Mouse (Mus musculus): ENCODE results near the gene Dhrs2.

Dhrs2 gene

GRCm38 (mm10) chr14:55221707-55222106, at the start of gene Dhrs2:
Gene Dhrs2, plus strand, starts transcription at chr14:55222007.
- no peak for DNase-seq (ENCODE audit: low spot score)

- DNase-seq (ENCODE audit: low spot score): no peak
Measured at GRCm38 (mm10) chr14:55174164-55174563, 47.6 kb upstream of the Dhrs2 start.

- peak; percentile 3 for DNase-seq (ENCODE audit: low spot score)
Measured at GRCm38 (mm10) chr14:55177274-55177673, 44.5 kb upstream of the Dhrs2 start.

- DNase-seq (ENCODE audit: low spot score): no peak
Measured at GRCm38 (mm10) chr14:55180951-55181350, 40.9 kb upstream of the Dhrs2 start.

GRCm38 (mm10) chr14:55183231-55183630, 38.6 kb upstream of the Dhrs2 start:
- no peak for DNase-seq (ENCODE audit: low spot score)

- DNase-seq (ENCODE audit: low spot score): no peak
Measured at GRCm38 (mm10) chr14:55184640-55185145, 37.1 kb upstream of the Dhrs2 start.

GRCm38 (mm10) chr14:55188491-55188890, 33.3 kb upstream of the Dhrs2 start:
- no peak for DNase-seq (ENCODE audit: low spot score)

GRCm38 (mm10) chr14:55189351-55189769, 32.4 kb upstream of the Dhrs2 start:
- DNase-seq (ENCODE audit: low spot score): no peak

GRCm38 (mm10) chr14:55193354-55193753, 28.5 kb upstream of the Dhrs2 start:
- DNase-seq (ENCODE audit: low spot score): peak; percentile 2

- DNase-seq (ENCODE audit: low spot score): peak; percentile 9
Measured at GRCm38 (mm10) chr14:55193876-55194635, 27.8 kb upstream of the Dhrs2 start.

- no peak for DNase-seq (ENCODE audit: low spot score)
Measured at GRCm38 (mm10) chr14:55194786-55195185, 27.0 kb upstream of the Dhrs2 start.

- DNase-seq (ENCODE audit: low spot score): no peak
Measured at GRCm38 (mm10) chr14:55197121-55197520, 24.7 kb upstream of the Dhrs2 start.

- DNase-seq (ENCODE audit: low spot score): no peak
Measured at GRCm38 (mm10) chr14:55198187-55198586, 23.6 kb upstream of the Dhrs2 start.

- no peak for DNase-seq (ENCODE audit: low spot score)
Measured at GRCm38 (mm10) chr14:55204544-55204943, 17.3 kb upstream of the Dhrs2 start.

GRCm38 (mm10) chr14:55205045-55205750, 16.6 kb upstream of the Dhrs2 start:
- no peak for DNase-seq (ENCODE audit: low spot score)

GRCm38 (mm10) chr14:55208306-55208705, 13.5 kb upstream of the Dhrs2 start:
- DNase-seq (ENCODE audit: low spot score): no peak

- DNase-seq (ENCODE audit: low spot score): no peak
Measured at GRCm38 (mm10) chr14:55213621-55214020, 8.2 kb upstream of the Dhrs2 start.

- DNase-seq (ENCODE audit: low spot score): peak; percentile 26
Measured at GRCm38 (mm10) chr14:55214507-55214906, 7.3 kb upstream of the Dhrs2 start.

GRCm38 (mm10) chr14:55223172-55223571, 1.4 kb downstream of the Dhrs2 start:
- DNase-seq (ENCODE audit: low spot score): no peak

GRCm38 (mm10) chr14:55234639-55235038, 12.8 kb downstream of the Dhrs2 start:
- no peak for DNase-seq (ENCODE audit: low spot score)

- DNase-seq (ENCODE audit: low spot score): no peak
Measured at GRCm38 (mm10) chr14:55236685-55237084, 14.9 kb downstream of the Dhrs2 start.

GRCm38 (mm10) chr14:55242664-55243063, 20.9 kb downstream of the Dhrs2 start:
- DNase-seq (ENCODE audit: low spot score): no peak

- no peak for DNase-seq (ENCODE audit: low spot score)
Measured at GRCm38 (mm10) chr14:55247181-55247580, 25.4 kb downstream of the Dhrs2 start.
